Mouse (Mus musculus): Measurements from ENCODE around the gene Hs3st4.

DNA sequence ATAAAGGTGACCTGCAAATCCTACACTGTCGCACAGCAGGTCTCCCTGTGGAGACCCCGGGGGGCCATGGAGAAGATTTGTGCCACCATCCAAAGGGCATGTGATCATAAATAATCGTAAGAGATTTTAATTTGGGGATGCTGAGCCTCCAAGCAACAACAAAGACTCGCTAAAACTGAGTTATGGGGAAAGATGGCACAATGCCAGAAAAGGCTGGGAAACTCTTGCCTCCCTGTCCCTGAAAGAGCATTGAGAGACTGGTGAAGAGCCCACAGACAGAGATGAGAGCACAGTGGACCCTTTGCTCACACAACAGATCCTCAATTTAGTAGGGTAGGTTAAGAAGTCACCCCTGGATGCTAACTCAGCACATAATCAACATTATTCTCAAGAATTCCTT, 377.2 kb downstream of the Hs3st4 start:
- no peak for TF ChIP-seq CTCF (IDR thresholded peaks at IDR 0.05; ENCODE audit: borderline replicate concordance, insufficient read depth, low read depth, low read length)
- no peak for TF ChIP-seq POLR2A (IDR thresholded peaks at IDR 0.05; ENCODE audit: borderline replicate concordance, insufficient read depth, low read length)
